Mouse (Mus musculus): ENCODE measurements around the gene Bysl.
"Not testable (repeated sequence)": the region's sequence is repeated elsewhere in the genome, so short reads cannot be mapped to it uniquely, and the experiment has no call there.

Bysl gene

DNA sequence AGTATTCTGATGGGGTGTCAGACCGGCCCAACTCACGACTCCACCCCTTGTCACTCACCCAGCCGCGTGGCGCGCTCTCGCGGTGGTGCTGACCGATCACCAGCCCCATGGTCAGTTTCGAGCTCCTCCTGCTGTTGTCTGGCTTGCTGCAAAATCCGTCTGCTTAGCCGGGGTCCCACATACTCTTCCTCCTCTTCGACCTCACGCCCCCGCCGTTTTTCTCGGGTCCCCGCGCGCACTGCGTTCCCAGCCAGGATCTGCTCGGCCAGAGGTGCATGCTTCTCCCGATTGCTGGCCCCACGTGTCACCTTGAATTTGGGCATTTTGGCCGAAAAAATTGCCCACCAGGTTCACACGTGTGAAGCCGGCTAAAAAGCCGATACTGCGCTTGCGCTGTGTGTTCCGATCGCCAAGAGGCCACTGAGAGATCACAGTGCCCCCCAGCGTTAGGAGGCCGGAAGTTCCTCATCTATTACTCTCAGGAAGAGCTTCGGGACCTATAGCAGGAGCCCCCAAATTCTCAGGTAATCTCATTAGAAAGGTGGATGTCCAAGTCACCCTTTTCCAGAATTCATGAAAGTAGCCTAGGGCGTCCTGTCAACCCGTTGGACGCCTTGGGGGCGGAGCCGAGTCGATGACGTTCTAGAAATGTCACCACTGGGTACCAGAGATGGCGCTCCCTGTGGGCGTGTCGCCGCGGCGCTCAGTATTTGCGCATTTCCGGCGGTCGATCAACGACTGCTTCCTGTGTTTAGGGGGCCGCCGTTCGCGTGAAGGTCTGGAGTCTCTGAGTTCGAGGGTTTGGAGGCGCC lies at the start of gene Bysl, which contains the start of the genes Med20 and Gm20517:
Gene Bysl, minus strand, starts transcription at position 644 of the 812 bp plus-strand sequence.
Gene Med20, plus strand, starts transcription at position 734 of the 812 bp plus-strand sequence.
Gene Gm20517, plus strand, starts transcription at position 741 of the 812 bp plus-strand sequence.
- peak; percentile 86 for DNase-seq (ENCODE audit: extremely low spot score, low read depth, low spot score)

GRCm38 (mm10) chr17:47658741-47659243 lies 47.5 kb upstream of the Bysl start:
- no peak for DNase-seq (ENCODE audit: extremely low spot score, low read depth, low spot score)

DNA sequence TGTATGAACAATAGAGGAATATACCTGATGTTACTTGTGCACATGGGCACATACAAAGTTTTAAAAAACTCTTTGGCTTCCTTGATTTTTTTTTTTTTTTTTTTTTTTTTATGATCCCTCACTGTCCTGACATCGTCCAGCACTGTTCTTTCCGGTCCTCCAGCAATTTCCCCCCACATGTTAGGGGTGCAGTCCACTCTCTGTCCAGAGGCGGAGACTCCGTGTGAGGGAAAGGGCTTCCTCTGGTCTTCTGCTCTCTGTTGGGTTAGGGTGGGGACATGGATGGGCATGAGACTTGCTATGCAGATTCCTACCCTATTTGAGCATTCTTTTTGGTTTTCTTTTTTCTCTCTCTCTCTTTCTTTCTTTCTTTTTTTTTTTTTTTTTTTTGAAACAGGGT lies 46.6 kb upstream of the Bysl start:
- no peak for DNase-seq (ENCODE audit: extremely low spot score, low read depth, low spot score)

- no peak for DNase-seq (ENCODE audit: extremely low spot score, low read depth, low spot score)
Observed at GRCm38 (mm10) chr17:47655697-47656096, 44.4 kb upstream of the Bysl start.

GRCm38 (mm10) chr17:47654346-47654745 lies 43.1 kb upstream of the Bysl start:
- DNase-seq (ENCODE audit: extremely low spot score, low read depth, low spot score): not testable (repeated sequence)

DNA sequence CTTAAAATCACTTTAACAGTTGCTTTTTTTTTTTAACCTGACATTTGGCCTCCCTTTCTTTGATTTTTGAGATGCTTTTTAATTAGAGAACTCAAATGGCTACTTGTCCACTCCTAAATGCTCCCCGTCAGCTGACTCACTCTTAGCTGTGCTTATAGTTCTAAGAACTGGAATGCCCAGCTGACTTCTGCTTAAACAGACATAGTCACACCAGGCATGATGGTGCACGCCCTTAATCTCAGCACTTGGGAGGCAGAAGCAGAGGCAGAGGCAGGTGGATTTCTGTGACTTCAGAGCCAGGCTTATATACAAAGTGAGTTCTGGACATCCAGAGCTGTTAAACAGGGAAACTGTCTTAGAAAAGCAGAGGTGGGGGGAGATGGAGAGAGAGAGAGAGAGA lies 40.7 kb upstream of the Bysl start:
- no peak for DNase-seq (ENCODE audit: extremely low spot score, low read depth, low spot score)

GRCm38 (mm10) chr17:47648966-47649365 lies 37.7 kb upstream of the Bysl start:
- DNase-seq (ENCODE audit: extremely low spot score, low read depth, low spot score): no peak

GRCm38 (mm10) chr17:47646683-47647082 lies 35.4 kb upstream of the Bysl start:
- no peak for DNase-seq (ENCODE audit: extremely low spot score, low read depth, low spot score)

DNA sequence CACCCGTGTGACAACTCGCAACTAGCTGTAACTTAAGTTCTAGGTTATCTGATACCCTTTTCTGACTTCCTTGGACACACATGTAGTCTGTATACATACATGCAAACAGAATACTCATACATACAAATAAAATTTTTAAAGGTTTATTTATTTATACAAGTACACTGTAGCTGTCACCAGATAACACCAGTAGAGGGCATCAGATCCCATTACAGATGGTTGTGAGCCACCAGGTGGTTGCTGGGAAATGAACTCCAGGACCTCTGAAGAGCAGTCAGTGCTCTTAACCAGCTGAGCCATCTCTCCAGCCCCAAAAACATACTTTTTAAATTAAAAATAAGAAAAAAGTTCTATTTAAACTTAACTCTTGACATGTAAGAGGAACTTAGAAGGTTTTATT lies 31.7 kb upstream of the Bysl start:
- no peak for DNase-seq (ENCODE audit: extremely low spot score, low read depth, low spot score)

- DNase-seq (ENCODE audit: extremely low spot score, low read depth, low spot score): no peak
Observed at GRCm38 (mm10) chr17:47633999-47634770, 22.9 kb upstream of the Bysl start.

DNA sequence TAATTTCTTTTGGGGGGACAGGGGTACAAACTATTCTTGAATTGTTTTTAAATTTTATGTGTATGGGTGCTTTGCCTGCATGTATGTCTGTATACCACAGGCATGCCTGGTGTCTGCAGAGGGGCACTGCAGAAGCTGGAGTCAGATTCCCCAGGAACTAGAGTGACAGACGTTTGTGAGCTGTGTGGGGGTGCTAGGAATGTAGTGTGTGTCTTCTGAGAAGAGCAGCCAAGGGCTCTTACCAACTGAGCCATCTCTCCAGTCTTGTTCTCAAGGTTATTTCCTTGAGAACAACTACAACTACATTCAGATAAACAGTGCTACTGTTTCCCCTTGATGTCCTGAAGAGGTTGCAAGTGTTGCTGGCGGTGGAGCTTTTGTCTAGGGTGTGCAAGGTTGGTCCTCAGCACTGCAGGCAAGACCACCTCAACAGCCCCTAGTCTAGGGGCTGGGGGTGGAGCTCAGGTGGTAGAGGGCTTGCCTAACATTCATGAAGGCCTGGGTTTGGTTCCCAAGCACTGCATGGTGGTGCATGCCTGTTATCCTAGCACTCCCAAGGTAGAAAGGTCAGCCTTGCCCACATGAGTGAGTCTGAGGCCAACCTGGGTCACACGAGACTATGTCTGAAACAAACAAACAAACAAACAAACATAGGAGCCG lies 21.0 kb upstream of the Bysl start:
- no peak for DNase-seq (ENCODE audit: extremely low spot score, low read depth, low spot score)

GRCm38 (mm10) chr17:47630678-47631065 lies 19.4 kb upstream of the Bysl start, which contains the start of gene Usp49:
TSS of gene Usp49 (plus strand) at chr17:47630690.
- DNase-seq (ENCODE audit: extremely low spot score, low read depth, low spot score): no peak

- no peak for DNase-seq (ENCODE audit: extremely low spot score, low read depth, low spot score)
Observed at GRCm38 (mm10) chr17:47629717-47630677, 18.7 kb upstream of the Bysl start.

GRCm38 (mm10) chr17:47628851-47629676 lies 17.8 kb upstream of the Bysl start:
- DNase-seq (ENCODE audit: extremely low spot score, low read depth, low spot score): peak; percentile 57

DNA sequence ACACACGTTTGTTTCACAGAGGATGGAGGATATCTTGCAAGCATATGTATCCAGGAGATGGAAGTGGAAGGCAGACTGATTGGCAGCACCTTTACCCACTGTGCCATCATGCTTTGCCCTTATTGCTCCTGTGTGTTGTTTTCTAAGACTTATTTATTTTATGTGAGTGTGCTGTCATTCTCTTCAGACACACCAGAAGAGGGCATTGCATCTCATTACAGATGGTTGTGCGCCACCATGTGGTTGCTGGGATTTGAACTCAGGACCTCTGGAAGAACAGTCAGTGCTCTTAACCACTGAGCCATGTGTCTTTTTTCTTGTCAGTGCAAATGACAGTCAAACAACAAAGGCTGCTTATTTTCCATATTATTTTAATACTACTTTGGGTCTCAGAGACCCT lies 16.5 kb upstream of the Bysl start:
- no peak for DNase-seq (ENCODE audit: extremely low spot score, low read depth, low spot score)

- DNase-seq (ENCODE audit: extremely low spot score, low read depth, low spot score): no peak
Observed at GRCm38 (mm10) chr17:47626031-47626430, 14.7 kb upstream of the Bysl start.

DNA sequence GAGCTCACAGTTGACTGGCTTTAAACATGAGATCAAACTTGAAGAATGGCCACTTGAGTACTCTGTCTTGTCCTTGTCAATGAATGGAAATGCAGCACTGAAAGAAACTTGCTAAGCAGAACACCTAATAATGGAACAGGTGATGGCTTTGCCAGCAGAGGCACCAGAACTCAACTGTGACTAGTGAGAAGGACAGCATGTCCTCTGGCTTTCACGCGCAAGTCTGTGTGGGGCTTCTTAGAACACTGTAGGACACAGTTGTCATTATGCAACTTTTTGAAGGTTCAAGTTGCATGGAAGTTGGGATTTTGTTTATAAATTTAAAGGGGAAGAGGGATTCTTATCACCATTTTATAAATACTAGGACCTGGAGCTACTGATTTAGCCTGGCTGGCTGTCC lies 13.8 kb upstream of the Bysl start:
- no peak for DNase-seq (ENCODE audit: extremely low spot score, low read depth, low spot score)

GRCm38 (mm10) chr17:47624572-47624971 lies 13.3 kb upstream of the Bysl start:
- DNase-seq (ENCODE audit: extremely low spot score, low read depth, low spot score): not testable (repeated sequence)

- DNase-seq (ENCODE audit: extremely low spot score, low read depth, low spot score): no peak
Observed at GRCm38 (mm10) chr17:47622912-47623554, 11.7 kb upstream of the Bysl start.
